Mouse (Mus musculus) lung, postnatal 0 days (tissue): Measurements from ENCODE around the gene Fnbp1.

Source experiments
- CTCF ChIP-seq: IDR thresholded peaks from 2 replicates; pipeline ENCODE4 v1.5.1; 2016; ENCODE audit warnings: antibody characterized with exemption, mild to moderate bottlenecking
- EP300 ChIP-seq: IDR thresholded peaks from 2 replicates; pipeline ENCODE4 v1.6.1; 2016; ENCODE audit warnings: antibody characterized with exemption, mild to moderate bottlenecking, control low read depth

GRCm38 (mm10) chr2:31141074-31141866, 538 bp downstream of the Fnbp1 start:
- TF ChIP-seq CTCF (no peak), EP300 (no peak)
